Mouse (Mus musculus) olfactory bulb, adult 2 months (tissue): ENCODE measurements around the gene Hnrnpul2.

Experiments used
- CTCF ChIP-seq: fragments of 200-500 bp; IDR thresholded peaks from 2 replicates; pipeline ENCODE4 v1.5.1; 2012; ENCODE audit warnings: low read depth, mild to moderate bottlenecking, low read length, moderate library complexity; ENCODE audit not compliant: insufficient read depth
- POLR2A ChIP-seq: fragments of 200-500 bp; IDR thresholded peaks from 2 replicates; pipeline ENCODE4 v1.6.1; 2012; ENCODE audit warnings: mild to moderate bottlenecking, low read depth, low read length, moderate library complexity; ENCODE audit not compliant: insufficient read depth

GRCm38 (mm10) chr19:8850402-8850901, 30.6 kb downstream of the Hnrnpul2 start, which contains the start of gene Lrrn4cl:
- TF ChIP-seq CTCF (no peak), POLR2A (no peak)
